Mouse (Mus musculus) E14TG2a.4 (cell line): ENCODE data around the gene Msln.

Source experiments
- CTCF ChIP-seq: conservative IDR thresholded peaks from 2 replicates; pipeline ENCODE4 v1.5.1; 2014; ENCODE audit warnings: low read length
- NANOG ChIP-seq: IDR thresholded peaks from 2 replicates; pipeline ENCODE4 v1.6.1; 2014; ENCODE audit warnings: borderline replicate concordance, low read length, mixed read lengths
- POU5F1 ChIP-seq: IDR thresholded peaks from 2 replicates; pipeline ENCODE4 v1.6.1; 2014; ENCODE audit warnings: low read length, borderline replicate concordance

- no peak for TF ChIP-seq CTCF
- no peak for TF ChIP-seq POU5F1
- TF ChIP-seq NANOG, result no peak
These were observed 18.9 kb downstream of the Msln start for GRCm38 (mm10) chr17:25735246-25735645.
